Mouse (Mus musculus): Measurements from ENCODE around the gene Camsap3. TPM values are rescaled to one million over a fixed set of nuclear protein-coding genes. Genes with fewer than 3 reads are reported as not detected.

The Camsap3 gene
- polyA plus RNA-seq, 2 experiments from 2014 or later: not detected

Other genes starting within 250 kb of the Camsap3 start
- 10 to 100 TPM; 33.8 to 34.2 TPM for gene A430078G23Rik, start 233.9 kb upstream of the Camsap3 start, polyA plus RNA-seq (2017; shearing (Covaris generic))
- 10 to 100 TPM; 23.2 to 30.6 TPM for gene Arhgef18, start 194.3 kb upstream of the Camsap3 start, polyA plus RNA-seq (2017; shearing (Covaris generic))
- 10 to 100 TPM; 10.9 to 15.4 TPM for gene Pex11g, start 119.6 kb upstream of the Camsap3 start, polyA plus RNA-seq (2017; shearing (Covaris generic))
- not detected for gene Tex45, start 116.4 kb upstream of the Camsap3 start, polyA plus RNA-seq (2017; shearing (Covaris generic))
- 1 to 10 TPM in 1 of 2 experiments, under 1 TPM in 1; 0.97 to 1.0 TPM for gene Zfp358, start 94.2 kb upstream of the Camsap3 start, polyA plus RNA-seq (2017; shearing (Covaris generic))
- gene Mcoln1, start 86.8 kb upstream of the Camsap3 start, polyA plus RNA-seq (2017; shearing (Covaris generic)): 10 to 100 TPM; 17.0 to 19.1 TPM
- 10 to 100 TPM; 18.8 to 24.8 TPM for gene Pnpla6, start 71.9 kb upstream of the Camsap3 start, polyA plus RNA-seq (2017; shearing (Covaris generic))
- gene C330021F23Rik, start 19.3 kb upstream of the Camsap3 start, polyA plus RNA-seq (2017; shearing (Covaris generic)): not detected
- gene Xab2, start 34.0 kb downstream of the Camsap3 start, polyA plus RNA-seq (2017; shearing (Covaris generic)): 10 to 100 TPM; 65.9 to 74.1 TPM
- gene Pet100, start 34.3 kb downstream of the Camsap3 start, polyA plus RNA-seq (2017; shearing (Covaris generic)): 100 to 1,000 TPM in 1 of 2 experiments, 10 to 100 TPM in 1; 95.4 to 145 TPM
- gene Pcp2, start 38.3 kb downstream of the Camsap3 start, polyA plus RNA-seq (2017; shearing (Covaris generic)): not detected
- 100 to 1,000 TPM; 184 to 205 TPM for gene Stxbp2, start 43.7 kb downstream of the Camsap3 start, polyA plus RNA-seq (2017; shearing (Covaris generic))
- not detected for gene Retn, start 68.5 kb downstream of the Camsap3 start, polyA plus RNA-seq (2017; shearing (Covaris generic))
- under 1 TPM in 1 of 2 experiments, not detected in 1; 0.43 TPM for gene Mcemp1, start 78.5 kb downstream of the Camsap3 start, polyA plus RNA-seq (2017; shearing (Covaris generic))
- not detected for gene Fcor, start 85.1 kb downstream of the Camsap3 start, polyA plus RNA-seq (2017; shearing (Covaris generic))
- 10 to 100 TPM; 24.9 to 27.7 TPM for gene Trappc5, start 89.0 kb downstream of the Camsap3 start, polyA plus RNA-seq (2017; shearing (Covaris generic))
- gene Fcer2a, start 106.9 kb downstream of the Camsap3 start, polyA plus RNA-seq (2017; shearing (Covaris generic)): 1 to 10 TPM in 1 of 2 experiments, under 1 TPM in 1; 0.77 to 5.1 TPM
- not detected for gene Clec4g, start 133.4 kb downstream of the Camsap3 start, polyA plus RNA-seq (2017; shearing (Covaris generic))
- gene Cd209a, start 161.7 kb downstream of the Camsap3 start, polyA plus RNA-seq (2017; shearing (Covaris generic)): not detected